ENCODE assay signal across 14 mouse cellular contexts in the genomic region with DNA sequence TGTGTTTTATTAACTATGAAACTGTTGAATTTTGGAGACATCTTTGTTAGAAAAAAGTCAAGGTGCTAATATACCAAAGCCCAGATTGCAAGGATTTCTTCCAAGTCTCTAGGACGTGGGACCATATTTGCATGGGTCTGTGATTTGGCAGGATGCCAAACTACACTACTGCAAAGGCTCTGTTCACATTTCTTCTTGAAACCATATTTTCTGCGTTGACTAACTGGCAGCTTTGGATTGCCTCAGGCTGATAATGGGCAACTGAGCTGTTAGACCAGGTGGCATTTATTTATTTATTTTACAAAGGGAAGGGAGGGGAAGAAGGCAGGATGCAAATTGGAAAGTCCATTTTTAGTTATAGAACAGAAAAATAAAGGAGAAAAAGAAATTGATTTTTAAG.
DNase-seq lines count a peak whose midpoint lies in the region; ATAC-seq and TF ChIP-seq lines count a peak whose summit lies in the region.
"Had no signal": no experiment of that assay in that cellular context is flagged by ENCODE, and none has a peak within 500 bp of the region (broad histone marks: within the 10 kb centered on the region; RNA-seq: fewer than 3 reads in every experiment).

No protein-coding gene starts in this region.

- H3K4me1 ChIP-seq in midbrain, postnatal 0 days (ENCODE audit: insufficient read depth, low read length) = no peaks in the 10 kb centered on the region
- no peaks in the 10 kb centered on the region for H3K4me1 ChIP-seq in midbrain, embryonic 16.5 days (ENCODE audit: control insufficient read depth, insufficient read depth, low read length)
- peaks cover 9% of the 10 kb centered on the region for H3K4me1 ChIP-seq in forebrain, embryonic 16.5 days (replicated peaks; ENCODE audit: control insufficient read depth, insufficient read depth, low read length)
- no peaks in the 10 kb centered on the region for H3K4me1 ChIP-seq in heart, embryonic 12.5 days (replicated peaks)
- H3K4me1 ChIP-seq: heart, embryonic 15.5 days; limb, embryonic 15.5 days had no signal

- 27% methylated on average over 2 of the region's 2 CpGs for WGBS in midbrain, postnatal 0 days
- 24% methylated on average over 2 of the region's 2 CpGs for WGBS in midbrain, embryonic 16.5 days
- 7% methylated on average over 2 of the region's 2 CpGs for WGBS in forebrain, embryonic 16.5 days
- 42% methylated on average over 2 of the region's 2 CpGs for WGBS in heart, embryonic 12.5 days

- H3K4me2 ChIP-seq in midbrain, postnatal 0 days (ENCODE audit: low read depth, low read length, poor library complexity, severe bottlenecking) = no peak overlapping the region
- no peak overlapping the region for H3K4me2 ChIP-seq in midbrain, embryonic 16.5 days (ENCODE audit: low read length)
- no peak overlapping the region for H3K4me2 ChIP-seq in forebrain, embryonic 16.5 days (ENCODE audit: low read length)
- H3K4me2 ChIP-seq in heart, embryonic 12.5 days = no peak overlapping the region
- H3K4me2 ChIP-seq: heart, embryonic 15.5 days; limb, embryonic 15.5 days had no signal

- ATAC-seq in midbrain, postnatal 0 days (ENCODE audit: low FRiP score) = no peak
- no peak for ATAC-seq in midbrain, embryonic 16.5 days
- peak; percentile 89 for ATAC-seq in forebrain, embryonic 16.5 days
- no peak for ATAC-seq in heart, embryonic 12.5 days (ENCODE audit: insufficient number of reproducible peaks, low FRiP score)

- H3K4me3 ChIP-seq in midbrain, postnatal 0 days (ENCODE audit: low read depth, low read length) = no peak overlapping the region
- H3K4me3 ChIP-seq in midbrain, embryonic 16.5 days (ENCODE audit: low read depth, low read length) = no peak overlapping the region
- no peak overlapping the region for H3K4me3 ChIP-seq in forebrain, embryonic 16.5 days (replicated peaks; ENCODE audit: low read length)
- H3K4me3 ChIP-seq in heart, embryonic 12.5 days = no peak overlapping the region
- H3K4me3 ChIP-seq: heart, embryonic 15.5 days; limb, embryonic 15.5 days had no signal

- H3K9me3 ChIP-seq in midbrain, postnatal 0 days (ENCODE audit: low read length) = no peaks in the 10 kb centered on the region
- no peaks in the 10 kb centered on the region for H3K9me3 ChIP-seq in midbrain, embryonic 16.5 days (replicated peaks; ENCODE audit: control insufficient read depth, low read length, poor library complexity, severe bottlenecking)
- H3K9me3 ChIP-seq in forebrain, embryonic 16.5 days (ENCODE audit: control insufficient read depth, low read length) = no peaks in the 10 kb centered on the region
- no peaks in the 10 kb centered on the region for H3K9me3 ChIP-seq in heart, embryonic 12.5 days (replicated peaks)
- H3K9me3 ChIP-seq: heart, embryonic 15.5 days; limb, embryonic 15.5 days had no signal

- H3K9ac ChIP-seq in midbrain, postnatal 0 days (replicated peaks; ENCODE audit: low read length, poor library complexity, severe bottlenecking) = no peak overlapping the region
- no peak overlapping the region for H3K9ac ChIP-seq in midbrain, embryonic 16.5 days (ENCODE audit: low read depth, low read length)
- H3K9ac ChIP-seq in forebrain, embryonic 16.5 days (replicated peaks; ENCODE audit: low read depth, low read length) = no peak overlapping the region
- no peak overlapping the region for H3K9ac ChIP-seq in heart, embryonic 12.5 days
- H3K9ac ChIP-seq: heart, embryonic 15.5 days; limb, embryonic 15.5 days had no signal

- H3K36me3 ChIP-seq in midbrain, postnatal 0 days (ENCODE audit: insufficient read depth, low read length) = no peaks in the 10 kb centered on the region
- no peaks in the 10 kb centered on the region for H3K36me3 ChIP-seq in midbrain, embryonic 16.5 days (ENCODE audit: control insufficient read depth, insufficient read depth, low read length)
- no peaks in the 10 kb centered on the region for H3K36me3 ChIP-seq in forebrain, embryonic 16.5 days (ENCODE audit: control insufficient read depth, insufficient read depth)
- H3K36me3 ChIP-seq in heart, embryonic 12.5 days = no peaks in the 10 kb centered on the region
- H3K36me3 ChIP-seq: heart, embryonic 15.5 days; limb, embryonic 15.5 days had no signal

- H3K27ac ChIP-seq in midbrain, postnatal 0 days (ENCODE audit: low read depth, low read length) = no peak overlapping the region
- H3K27ac ChIP-seq in midbrain, embryonic 16.5 days (ENCODE audit: low read length) = no peak overlapping the region
- H3K27ac ChIP-seq in forebrain, embryonic 16.5 days (ENCODE audit: low read length) = 0 out of 2 replicates have a peak overlapping the region, but pooled peaks have one; percentile 31
- no peak overlapping the region for H3K27ac ChIP-seq in heart, embryonic 12.5 days (ENCODE audit: poor library complexity, severe bottlenecking)
- H3K27ac ChIP-seq: heart, embryonic 15.5 days; limb, embryonic 15.5 days; macrophage; stomach, postnatal 0 days had no signal

- no peak for TF ChIP-seq CTCF in midbrain, postnatal 0 days (IDR thresholded peaks at IDR 0.05)

- peak; percentile 5 to 19 for DNase-seq in frontal cortex, adult 2 months (ENCODE audit: extremely low spot score in 1 of 2, low spot score in 1 of 2)
- DNase-seq in frontal cortex, postnatal 25 days (ENCODE audit: low spot score in 2 of 2) = no peak
- DNase-seq in midbrain, postnatal 0 days (ENCODE audit: low spot score) = peak; percentile 71
- DNase-seq in right cerebral cortex, postnatal 4 days = peak; percentile 13
- DNase-seq in kidney, adult 9 months = no peak
- DNase-seq: adrenal gland, postnatal 25 days; kidney, adult 2 months had no signal

- no peaks in the 10 kb centered on the region for H3K27me3 ChIP-seq in midbrain, postnatal 0 days (ENCODE audit: insufficient read depth, low read length)
- no peaks in the 10 kb centered on the region for H3K27me3 ChIP-seq in midbrain, embryonic 16.5 days (ENCODE audit: control insufficient read depth, insufficient read depth, low read depth, low read length)
- no peaks in the 10 kb centered on the region for H3K27me3 ChIP-seq in forebrain, embryonic 16.5 days (replicated peaks; ENCODE audit: control insufficient read depth, insufficient read depth, low read length)
- no peaks in the 10 kb centered on the region for H3K27me3 ChIP-seq in heart, embryonic 12.5 days (replicated peaks)
- H3K27me3 ChIP-seq: heart, embryonic 15.5 days; limb, embryonic 15.5 days had no signal

Comparison
In these comparisons a context has a peak if more than half of its experiments do, and no peak if none do; other contexts are left out.
1. DNase-seq: peak in frontal cortex, adult 2 months (2 of 2), midbrain, postnatal 0 days (single experiment) and right cerebral cortex, postnatal 4 days (single experiment); none in frontal cortex, postnatal 25 days (0 of 2) and kidney, adult 9 months (single experiment).